Mouse (Mus musculus) CD4-positive naive resting alpha-beta T cell, adult 57 days (primary cell): ENCODE data around the gene Gm13723. TPM values are rescaled to one million over a fixed set of nuclear protein-coding genes. Genes with fewer than 3 reads are reported as not detected.

Source experiments
- total RNA-seq: library from RNA; stranded (reverse); gene quantifications from one replicate; pipeline ENCODE4 v1.2.4, GENCODE M21; 2023

The Gm13723 gene
- total RNA-seq = not detected

GRCm38 (mm10) chr2:86874702-86875101 lies at the start of gene Gm13723:
Gm13723 (minus strand) TSS chr2:86874802.

GRCm38 (mm10) chr2:86892116-86892515 lies 17.5 kb upstream of the Gm13723 start, which contains the start of gene Olfr1097:
Olfr1097 (minus strand) TSS chr2:86892216.

DNA sequence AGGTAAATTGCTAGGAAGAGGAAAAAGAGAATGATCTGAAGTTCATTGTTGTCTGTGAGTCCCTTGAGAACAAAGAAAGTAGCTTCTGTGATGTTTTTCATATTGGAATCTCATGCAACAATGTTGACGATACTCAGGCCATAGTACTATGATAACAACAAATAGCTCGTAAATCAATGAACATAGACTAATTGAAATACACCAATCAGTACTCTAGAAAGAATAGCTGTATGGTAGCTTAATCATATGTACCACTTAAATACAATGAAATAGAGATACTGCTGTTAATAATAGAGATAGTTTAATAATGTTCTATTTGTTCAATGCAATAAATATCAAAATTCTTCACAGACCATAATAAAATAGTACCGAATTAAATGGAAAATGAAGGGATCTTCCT lies 23.0 kb downstream of the Gm13723 start, which contains the start of gene Olfr1095:
Olfr1095 (minus strand) TSS at position 101 of the 400 bp plus-strand sequence.

DNA sequence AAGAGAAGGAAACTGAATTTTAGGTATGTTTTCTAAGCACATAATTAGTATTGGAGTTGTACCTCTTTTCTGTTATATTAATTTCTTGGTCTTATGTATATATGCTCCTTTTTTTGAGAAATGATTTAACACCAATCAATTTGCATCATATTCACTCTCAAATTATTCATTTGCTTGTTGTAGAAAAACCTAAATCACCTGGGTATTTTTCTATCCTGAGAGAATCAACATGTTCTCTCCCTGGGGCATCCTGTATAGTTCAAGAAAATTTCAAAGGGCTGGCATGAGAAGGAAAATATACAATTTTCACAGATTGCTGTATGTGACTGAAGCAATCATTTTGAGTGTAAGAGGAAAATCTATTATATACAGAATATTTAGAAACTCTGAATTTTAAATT lies 50.2 kb downstream of the Gm13723 start, which contains the start of gene Olfr1094:
Olfr1094 (plus strand) TSS at position 301 of the 400 bp plus-strand sequence.

Other genes starting within 250 kb of the Gm13723 start
- not detected for gene Olfr1084, start 235.1 kb downstream of the Gm13723 start, total RNA-seq
- gene Olfr1085, start 212.8 kb downstream of the Gm13723 start, total RNA-seq = not detected
- not detected for gene Olfr1086, start 194.7 kb downstream of the Gm13723 start, total RNA-seq
- not detected for gene Olfr1087, start 176.4 kb downstream of the Gm13723 start, total RNA-seq
- not detected for gene Olfr1089, start 141.1 kb downstream of the Gm13723 start, total RNA-seq
- not detected for gene Olfr1090, start 115.8 kb downstream of the Gm13723 start, total RNA-seq
- gene Olfr1093, start 92.3 kb downstream of the Gm13723 start, total RNA-seq = not detected
- not detected for gene Olfr141, start 64.8 kb downstream of the Gm13723 start, total RNA-seq
- gene Olfr1094, start 50.1 kb downstream of the Gm13723 start, total RNA-seq = not detected
- gene Olfr1095, start 23.1 kb downstream of the Gm13723 start, total RNA-seq = not detected
- gene Olfr1097, start 17.4 kb upstream of the Gm13723 start, total RNA-seq = not detected
- gene Olfr1098, start 49.7 kb upstream of the Gm13723 start, total RNA-seq = not detected
- gene Olfr1099, start 85.9 kb upstream of the Gm13723 start, total RNA-seq = not detected
- gene Olfr1100, start 105.2 kb upstream of the Gm13723 start, total RNA-seq = not detected
- not detected for gene Olfr1101, start 116.4 kb upstream of the Gm13723 start, total RNA-seq
- gene Olfr1102, start 123.6 kb upstream of the Gm13723 start, total RNA-seq = not detected
- gene Olfr1104, start 152.3 kb upstream of the Gm13723 start, total RNA-seq = not detected
- gene Olfr1105, start 161.7 kb upstream of the Gm13723 start, total RNA-seq = not detected
- not detected for gene Olfr1106, start 177.5 kb upstream of the Gm13723 start, total RNA-seq
- not detected for gene Olfr1107, start 201.0 kb upstream of the Gm13723 start, total RNA-seq
- not detected for gene Olfr1109, start 221.2 kb upstream of the Gm13723 start, total RNA-seq
- not detected for gene Olfr259, start 239.8 kb upstream of the Gm13723 start, total RNA-seq